Mouse (Mus musculus) heart, embryonic 15.5 days (tissue): ENCODE results near the gene 1700037C18Rik. TPM values are rescaled to one million over a fixed set of nuclear protein-coding genes. Genes with fewer than 3 reads are reported as not detected.

Experiments
- microRNA-seq: library from miRNA; unstranded; fragments of <30 nt; microRNA quantifications from one replicate; pipeline ENCODE4, GENCODE M21; 2016
- polyA plus RNA-seq: library from polyadenylated mRNA; unstranded; fragments of >200 nt; fragmentation: Nextera tagmentation; extraction: Ambion mirVana; gene quantifications from 2 replicates; pipeline ENCODE4 v1.2.1, GENCODE M21; 2015

The 1700037C18Rik gene
- polyA plus RNA-seq, 1 experiment from 2014 or later: 7.7 TPM

Small RNAs within 50 kb of the gene (microRNA-seq; reads per million reads assigned to microRNA genes)
- gene Gm23493: not detected

Other genes with a start within 250 kb of the 1700037C18Rik start
- gene Mefv, start 190.6 kb downstream of the 1700037C18Rik start, polyA plus RNA-seq: 0.09 TPM in 1 of 2 replicates, not detected in the other
- 26.5 and 33.1 TPM in 2 replicates for gene Zfp263, start 164.6 kb downstream of the 1700037C18Rik start, polyA plus RNA-seq
- not detected in 2 replicates for gene Olfr15, start 77.8 kb downstream of the 1700037C18Rik start, polyA plus RNA-seq
- gene Zfp174, start 61.4 kb downstream of the 1700037C18Rik start, polyA plus RNA-seq: 0.71 and 0.77 TPM in 2 replicates
- 29.6 and 40.6 TPM in 2 replicates for gene Naa60, start 36.3 kb downstream of the 1700037C18Rik start, polyA plus RNA-seq
- gene Zfp597, start 24.1 kb downstream of the 1700037C18Rik start, polyA plus RNA-seq: 5.3 and 5.4 TPM in 2 replicates
- 0.58 and 0.93 TPM in 2 replicates for gene Gm20695, start 24.0 kb downstream of the 1700037C18Rik start, polyA plus RNA-seq
- gene Cluap1, start 112 bp upstream of the 1700037C18Rik start, polyA plus RNA-seq: 14.2 and 15.6 TPM in 2 replicates
- 1.3 and 2.2 TPM in 2 replicates for gene Nlrc3, start 67.9 kb upstream of the 1700037C18Rik start, polyA plus RNA-seq
- gene Slx4, start 95.1 kb upstream of the 1700037C18Rik start, polyA plus RNA-seq: 8.3 and 10.6 TPM in 2 replicates
- gene Dnase1, start 128.3 kb upstream of the 1700037C18Rik start, polyA plus RNA-seq: 2.5 and 3.7 TPM in 2 replicates
- 102 and 110 TPM in 2 replicates for gene Trap1, start 169.1 kb upstream of the 1700037C18Rik start, polyA plus RNA-seq